Mouse (Mus musculus): ENCODE results near the gene Wdr25. TPM values are rescaled to one million over a fixed set of nuclear protein-coding genes. Genes with fewer than 3 reads are reported as not detected.

The Wdr25 gene
- polyA plus RNA-seq, 1 experiment from 2014 or later = 7.6 TPM

- H3K4me1 ChIP-seq = peaks cover 10% of the 10 kb centered on the region; the same call in 1 of the 2 replicates
- no peak overlapping the region for H3K27ac ChIP-seq
- H3K36me3 ChIP-seq (replicated peaks) = no peaks in the 10 kb centered on the region
- WGBS = 67% methylated on average over 2 of the region's 2 CpGs
- H3K9ac ChIP-seq = no peak overlapping the region
- no peaks in the 10 kb centered on the region for H3K9me3 ChIP-seq
- no peak for ATAC-seq (ENCODE audit: low FRiP score)
- no peak overlapping the region for H3K4me2 ChIP-seq
- no peak overlapping the region for H3K4me3 ChIP-seq (replicated peaks)
- H3K27me3 ChIP-seq = no peaks in the 10 kb centered on the region
Measured at GRCm38 (mm10) chr12:108941282-108941681, 47.9 kb downstream of the Wdr25 start.

- Histone ChIP-seq H3K9me3 (no peaks in the 10 kb centered on the region), H3K4me2 (no peak overlapping the region), H3K36me3 (replicated peaks) (no peaks in the 10 kb centered on the region), H3K27me3 (no peaks in the 10 kb centered on the region), H3K4me1 (peaks cover 3% of the 10 kb centered on the region; the same call in 1 of the 2 replicates), H3K27ac (no peak overlapping the region), H3K4me3 (replicated peaks) (no peak overlapping the region), H3K9ac (no peak overlapping the region)
- 84% methylated on average over 14 of the region's 14 CpGs for WGBS
- no peak for ATAC-seq (ENCODE audit: low FRiP score)
Measured at GRCm38 (mm10) chr12:108942203-108942923, 48.9 kb downstream of the Wdr25 start.

- Histone ChIP-seq H3K27ac (peak overlapping the region; percentile 42), H3K4me2 (no peak overlapping the region), H3K4me3 (replicated peaks) (no peak overlapping the region), H3K9ac (no peak overlapping the region), H3K27me3 (peaks cover 27% of the 10 kb centered on the region), H3K9me3 (no peaks in the 10 kb centered on the region), H3K4me1 (peaks cover 47% of the 10 kb centered on the region), H3K36me3 (replicated peaks) (no peaks in the 10 kb centered on the region)
- 71% methylated on average over 9 of the region's 9 CpGs for WGBS
- ATAC-seq (ENCODE audit: low FRiP score) = no peak
Measured at GRCm38 (mm10) chr12:108953011-108953550, 59.6 kb downstream of the Wdr25 start.

- peak; percentile 73 for ATAC-seq (ENCODE audit: low FRiP score)
- H3K4me1 ChIP-seq = peaks cover 54% of the 10 kb centered on the region
- 0 out of 2 replicates have a peak overlapping the region, but pooled peaks have one; percentile 10 for H3K4me2 ChIP-seq
- 5% methylated on average over 6 of the region's 6 CpGs for WGBS
- no peak overlapping the region for H3K4me3 ChIP-seq (replicated peaks)
- no peaks in the 10 kb centered on the region for H3K9me3 ChIP-seq
- H3K9ac ChIP-seq = no peak overlapping the region
- H3K36me3 ChIP-seq (replicated peaks) = no peaks in the 10 kb centered on the region
- H3K27me3 ChIP-seq = peaks cover 27% of the 10 kb centered on the region
- H3K27ac ChIP-seq = peak overlapping the region; percentile 63
Measured at GRCm38 (mm10) chr12:108953838-108954237, 60.4 kb downstream of the Wdr25 start.

GRCm38 (mm10) chr12:108954456-108954855 lies 61.0 kb downstream of the Wdr25 start:
- H3K36me3 ChIP-seq (replicated peaks) = no peaks in the 10 kb centered on the region
- no peak overlapping the region for H3K4me2 ChIP-seq
- WGBS = 50% methylated on average over 2 of the region's 2 CpGs
- H3K27me3 ChIP-seq = peaks cover 27% of the 10 kb centered on the region
- no peak overlapping the region for H3K9ac ChIP-seq
- no peak overlapping the region for H3K27ac ChIP-seq
- H3K9me3 ChIP-seq = no peaks in the 10 kb centered on the region
- H3K4me1 ChIP-seq = peaks cover 60% of the 10 kb centered on the region
- no peak overlapping the region for H3K4me3 ChIP-seq (replicated peaks)
- no peak for ATAC-seq (ENCODE audit: low FRiP score)

GRCm38 (mm10) chr12:108958483-108958882 lies 65.1 kb downstream of the Wdr25 start:
- no peak overlapping the region; the same call in 1 of the 2 replicates for H3K9ac ChIP-seq
- peaks cover 57% of the 10 kb centered on the region for H3K4me1 ChIP-seq
- 42% methylated on average over 7 of the region's 7 CpGs for WGBS
- ATAC-seq (ENCODE audit: low FRiP score) = no peak
- no peaks in the 10 kb centered on the region for H3K9me3 ChIP-seq
- H3K27me3 ChIP-seq = peaks cover 27% of the 10 kb centered on the region
- H3K27ac ChIP-seq = peak overlapping the region; percentile 86
- H3K36me3 ChIP-seq (replicated peaks) = no peaks in the 10 kb centered on the region
- peak overlapping the region; percentile 46 for H3K4me2 ChIP-seq
- no peak overlapping the region for H3K4me3 ChIP-seq (replicated peaks)

- H3K4me2 ChIP-seq = peak overlapping the region; percentile 46
- H3K9ac ChIP-seq = no peak overlapping the region; the same call in 1 of the 2 replicates
- peaks cover 51% of the 10 kb centered on the region for H3K4me1 ChIP-seq
- H3K36me3 ChIP-seq (replicated peaks) = no peaks in the 10 kb centered on the region
- peak overlapping the region; percentile 24 for H3K4me3 ChIP-seq (replicated peaks)
- peak; percentile 71 for ATAC-seq (ENCODE audit: low FRiP score)
- H3K9me3 ChIP-seq = no peaks in the 10 kb centered on the region
- 1% methylated on average over 23 of the region's 23 CpGs for WGBS
- H3K27ac ChIP-seq = peak overlapping the region; percentile 86
- H3K27me3 ChIP-seq = peaks cover 27% of the 10 kb centered on the region
Measured at GRCm38 (mm10) chr12:108958991-108959638, 65.7 kb downstream of the Wdr25 start.

GRCm38 (mm10) chr12:108959639-108960219 lies 66.3 kb downstream of the Wdr25 start:
- Histone ChIP-seq H3K27me3 (peaks cover 30% of the 10 kb centered on the region), H3K36me3 (replicated peaks) (no peaks in the 10 kb centered on the region), H3K9me3 (no peaks in the 10 kb centered on the region), H3K4me1 (peaks cover 45% of the 10 kb centered on the region), H3K4me3 (replicated peaks) (peak overlapping the region; percentile 24; the same call in 1 of the 2 replicates), H3K9ac (no peak overlapping the region), H3K27ac (peak overlapping the region; percentile 86), H3K4me2 (peak overlapping the region; percentile 46)
- 12% methylated on average over 12 of the region's 12 CpGs for WGBS
- peak; percentile 77 for ATAC-seq (ENCODE audit: low FRiP score)

GRCm38 (mm10) chr12:108960225-108960624 lies 66.8 kb downstream of the Wdr25 start:
- 31% methylated on average over 10 of the region's 10 CpGs for WGBS
- Histone ChIP-seq H3K9me3 (no peaks in the 10 kb centered on the region), H3K4me2 (peak overlapping the region; percentile 46), H3K9ac (no peak overlapping the region), H3K36me3 (replicated peaks) (no peaks in the 10 kb centered on the region), H3K4me3 (replicated peaks) (no peak overlapping the region), H3K27ac (peak overlapping the region; percentile 86), H3K4me1 (peaks cover 43% of the 10 kb centered on the region), H3K27me3 (peaks cover 34% of the 10 kb centered on the region)
- peak; percentile 28; the same call in 1 of the 2 replicates for ATAC-seq (ENCODE audit: low FRiP score)

- H3K27ac ChIP-seq = no peak overlapping the region
- WGBS = 86% methylated on average over 4 of the region's 4 CpGs
- no peaks in the 10 kb centered on the region for H3K9me3 ChIP-seq
- H3K4me1 ChIP-seq = peaks cover 8% of the 10 kb centered on the region; the same call in 1 of the 2 replicates
- H3K4me3 ChIP-seq (replicated peaks) = no peak overlapping the region
- 0 out of 2 replicates have a peak, but pooled peaks cover 6% of the 10 kb centered on the region for H3K27me3 ChIP-seq
- H3K9ac ChIP-seq = no peak overlapping the region
- ATAC-seq (ENCODE audit: low FRiP score) = no peak
- H3K36me3 ChIP-seq (replicated peaks) = no peaks in the 10 kb centered on the region
- H3K4me2 ChIP-seq = no peak overlapping the region
Measured at GRCm38 (mm10) chr12:108967631-108968030, 74.2 kb downstream of the Wdr25 start.

GRCm38 (mm10) chr12:108968031-108968430 lies 74.6 kb downstream of the Wdr25 start:
- no peak overlapping the region for H3K4me2 ChIP-seq
- no peak overlapping the region for H3K4me3 ChIP-seq (replicated peaks)
- peaks cover 5% of the 10 kb centered on the region; the same call in 1 of the 2 replicates for H3K4me1 ChIP-seq
- H3K27ac ChIP-seq = no peak overlapping the region
- 90% methylated on average over 10 of the region's 10 CpGs for WGBS
- H3K9me3 ChIP-seq = no peaks in the 10 kb centered on the region
- 0 out of 2 replicates have a peak, but pooled peaks cover 6% of the 10 kb centered on the region for H3K27me3 ChIP-seq
- no peaks in the 10 kb centered on the region for H3K36me3 ChIP-seq (replicated peaks)
- H3K9ac ChIP-seq = no peak overlapping the region
- no peak for ATAC-seq (ENCODE audit: low FRiP score)

GRCm38 (mm10) chr12:108971446-108971845 lies 78.0 kb downstream of the Wdr25 start:
- no peak for ATAC-seq (ENCODE audit: low FRiP score)
- H3K4me3 ChIP-seq (replicated peaks) = no peak overlapping the region
- no peaks in the 10 kb centered on the region for H3K4me1 ChIP-seq
- H3K9ac ChIP-seq = no peak overlapping the region
- H3K9me3 ChIP-seq = no peaks in the 10 kb centered on the region
- H3K36me3 ChIP-seq (replicated peaks) = no peaks in the 10 kb centered on the region
- no peak overlapping the region for H3K27ac ChIP-seq
- WGBS = 92% methylated on average over 9 of the region's 9 CpGs
- no peaks in the 10 kb centered on the region for H3K27me3 ChIP-seq
- H3K4me2 ChIP-seq = no peak overlapping the region
